Mouse (Mus musculus) megakaryocyte-erythroid progenitor cell, adult 5-6 weeks (primary cell): ENCODE measurements around the gene Mfrp. TPM values are rescaled to one million over a fixed set of nuclear protein-coding genes. Genes with fewer than 3 reads are reported as not detected.
A peak's percentile ranks its signal among the peaks of the same experiment; 100 is the strongest.

ENCODE experiments used
- ATAC-seq: replicated peaks from 2 replicates; pipeline ENCODE4 v1.8.0; 2016; ENCODE audit warnings: mild to moderate bottlenecking, inconsistent platforms; ENCODE audit not compliant: severe bottlenecking, poor library complexity, low FRiP score, low TSS enrichment
- total RNA-seq, 2 experiments: library from RNA; stranded (forward) in 1 of 2; stranded (reverse) in 1 of 2; fragments of 200-1000, 215-1000 nt in 1 of 2; fragments of >200 nt in 1 of 2; fragmentation: Nextera tagmentation in 1 of 2; gene quantifications; 2 replicates each; pipeline ENCODE4 v1.2.3; 2014 to 2017

The Mfrp gene
- total RNA-seq (2014; fragmentation: Nextera tagmentation) (0.30 TPM in 1 of 2 replicates, not detected in the other), total RNA-seq (2017) (not detected in 2 replicates)

DNA sequence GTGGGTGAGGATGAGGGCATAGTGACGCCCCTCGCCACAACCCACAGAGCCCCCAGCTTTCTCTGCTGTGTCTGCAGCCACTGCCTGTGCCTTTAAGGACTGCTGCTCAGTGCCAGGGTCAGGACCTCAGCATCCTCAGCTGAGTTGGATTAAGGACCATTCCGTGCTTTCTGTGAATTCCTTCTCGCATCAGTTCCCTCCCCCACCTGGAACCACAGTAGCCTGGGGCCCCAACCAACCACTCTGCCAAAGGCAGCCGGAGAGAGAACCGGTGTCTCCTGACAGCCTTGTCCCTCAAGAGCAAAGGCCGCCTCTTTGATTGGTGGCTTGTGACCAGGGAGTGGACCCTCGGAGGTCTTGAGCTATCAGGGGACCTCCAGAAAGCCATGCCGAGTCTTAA lies at the start of gene Mfrp:
Mfrp (plus strand) TSS at position 240 of the 400 bp plus-strand sequence.
- no peak for ATAC-seq

DNA sequence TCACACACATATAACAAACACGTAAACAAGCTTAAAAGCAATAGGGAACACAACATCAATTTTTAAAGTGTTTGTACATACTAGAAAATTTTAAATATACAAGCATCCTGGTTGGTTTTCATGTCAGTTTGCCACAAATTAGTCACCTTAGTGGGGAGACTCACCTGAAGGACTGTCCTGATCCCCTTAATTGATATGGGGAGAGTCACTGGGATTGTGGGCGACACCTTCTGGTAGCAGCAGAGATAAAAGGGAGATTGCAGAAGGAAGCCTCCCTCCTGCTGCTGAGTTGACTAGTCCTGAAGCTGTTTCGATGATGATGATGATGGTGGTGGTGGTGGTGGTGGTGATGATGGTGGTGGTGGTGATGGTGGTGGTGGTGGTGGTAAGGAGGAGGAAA lies 48.7 kb upstream of the Mfrp start:
- ATAC-seq, result no peak

DNA sequence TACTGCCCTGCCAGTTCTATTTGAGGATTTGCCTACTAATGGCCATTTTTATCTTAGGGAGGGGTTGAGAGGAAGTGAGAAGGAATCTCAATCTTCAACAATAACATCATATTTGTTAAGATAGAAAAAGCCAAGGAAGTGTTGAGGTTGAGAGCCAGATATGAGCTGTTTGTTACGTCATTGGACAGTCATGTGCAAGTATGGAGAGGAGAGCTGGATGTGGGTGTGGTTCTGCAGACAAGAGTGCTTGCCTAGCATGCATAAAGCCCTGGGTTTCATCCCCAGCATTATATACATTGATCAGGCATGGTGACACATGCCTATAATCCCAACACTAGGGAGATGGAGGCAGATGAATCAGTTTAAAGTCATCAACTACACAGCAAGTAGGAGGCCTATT lies 47.6 kb upstream of the Mfrp start:
- no peak for ATAC-seq

DNA sequence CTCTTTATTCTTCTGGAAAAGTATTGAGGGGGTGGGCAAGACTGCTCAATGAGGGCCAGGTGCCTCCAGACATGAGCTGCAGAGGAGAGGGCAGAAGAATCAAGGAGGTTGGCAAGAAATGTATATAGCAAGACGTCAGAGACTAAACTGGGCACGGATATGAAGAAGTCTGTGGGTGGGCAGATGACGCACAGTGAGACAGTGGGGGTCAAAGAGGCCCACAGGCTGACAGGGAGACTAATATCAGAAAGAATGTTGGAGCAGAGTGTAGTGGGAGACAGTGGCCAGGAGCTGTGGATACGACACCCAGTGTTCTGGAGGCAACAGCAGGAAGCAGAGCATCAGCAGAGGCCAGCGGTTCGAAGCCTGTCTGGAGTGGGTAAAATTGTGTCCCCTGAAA lies 42.9 kb upstream of the Mfrp start:
- no peak for ATAC-seq

DNA sequence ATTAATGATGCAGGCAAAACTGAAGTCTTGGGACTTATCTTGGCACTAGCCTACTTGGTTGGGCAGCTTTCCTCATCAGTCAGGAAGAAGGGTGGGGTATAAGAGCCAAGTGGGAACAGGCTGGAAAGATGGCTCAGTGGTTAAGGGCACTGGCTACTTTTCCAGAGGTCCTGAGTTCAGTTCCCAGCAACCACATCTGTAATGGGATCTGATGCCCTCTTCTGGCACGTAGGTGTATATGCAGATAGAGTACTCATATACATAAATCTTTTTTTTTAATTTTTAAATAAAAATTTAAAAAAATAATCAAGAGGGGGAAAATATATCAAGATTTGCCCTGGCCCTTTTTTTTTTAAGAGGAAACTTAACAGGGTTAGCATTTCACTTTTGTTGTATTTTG lies 36.4 kb upstream of the Mfrp start:
- no peak for ATAC-seq

DNA sequence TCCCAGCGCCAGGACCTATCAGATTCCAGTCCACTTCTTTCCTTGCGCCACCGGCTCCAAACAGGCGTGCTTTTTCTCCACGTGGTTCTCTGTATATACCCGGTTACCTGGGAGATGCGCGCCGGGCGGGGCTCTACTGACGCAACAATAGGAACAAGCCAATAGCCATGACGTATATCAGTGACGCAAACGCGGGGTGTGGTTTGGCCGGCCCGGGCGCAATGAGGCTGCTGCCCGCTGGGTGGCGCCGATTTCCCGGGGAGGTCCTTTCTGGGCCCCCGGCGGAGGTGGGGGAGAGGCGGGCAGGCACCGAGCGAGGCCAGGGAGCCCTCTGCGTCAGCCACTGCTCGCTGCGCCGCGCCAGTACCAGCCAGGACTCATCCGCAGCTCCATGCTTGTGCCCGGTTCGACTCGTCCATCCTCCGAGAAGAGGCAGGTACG lies 34.7 kb upstream of the Mfrp start, which contains the start of gene Usp2:
Usp2 (plus strand) TSS at position 237 of the 441 bp plus-strand sequence.
- peak; percentile 95 for ATAC-seq

DNA sequence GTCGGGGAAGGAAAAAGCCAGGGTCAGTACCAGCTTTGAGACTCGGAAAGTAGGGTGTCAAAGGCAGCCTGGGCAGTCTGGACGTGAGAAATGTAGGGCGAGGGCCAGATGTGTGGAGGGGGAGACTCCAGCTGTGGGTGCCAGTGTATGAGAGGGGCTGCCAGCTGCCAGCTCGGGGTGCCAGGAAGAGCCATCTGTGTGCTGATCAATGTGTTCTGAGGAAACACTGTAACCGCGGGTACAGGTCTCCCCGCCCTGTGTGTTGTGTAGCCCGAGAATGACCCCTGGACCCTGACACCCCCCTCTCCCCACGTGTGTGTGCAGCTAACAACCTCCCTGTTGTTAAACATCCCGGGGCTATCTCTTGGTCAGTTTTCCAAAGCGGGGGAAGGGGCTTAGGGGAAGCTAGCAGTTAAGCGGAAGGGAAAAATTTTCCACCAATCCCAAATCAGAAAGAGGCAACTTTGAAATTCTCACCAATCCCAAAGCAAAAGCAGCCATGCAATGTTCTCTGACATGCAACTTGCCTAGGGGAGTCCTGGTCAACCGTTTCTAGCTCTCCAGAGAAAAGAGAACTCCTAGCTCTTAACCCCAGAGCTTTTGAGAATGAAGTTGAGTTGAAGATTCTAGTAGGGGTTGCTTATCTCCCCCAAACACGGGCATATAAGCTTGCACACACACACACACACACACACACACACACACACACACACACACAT lies 34.1 kb upstream of the Mfrp start:
- ATAC-seq, result peak; percentile 38

DNA sequence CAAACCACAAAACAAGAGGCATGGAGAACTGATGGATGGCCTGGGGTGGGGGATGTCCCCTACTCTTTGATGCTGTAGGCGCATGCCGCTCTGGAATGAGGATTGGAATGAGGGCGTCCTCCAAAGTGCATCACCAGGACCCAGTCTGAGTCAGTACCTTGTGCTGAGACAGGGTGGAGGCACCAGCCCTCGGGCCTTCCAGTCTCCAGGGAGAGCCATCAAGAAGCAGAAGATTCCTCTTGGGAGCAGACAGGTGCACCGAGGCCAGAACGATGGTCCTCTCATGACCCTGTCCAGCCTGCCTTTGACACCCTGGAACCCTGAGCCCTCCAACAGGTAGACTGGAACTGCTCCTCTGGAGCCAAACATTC lies 33.6 kb upstream of the Mfrp start:
- no peak for ATAC-seq

DNA sequence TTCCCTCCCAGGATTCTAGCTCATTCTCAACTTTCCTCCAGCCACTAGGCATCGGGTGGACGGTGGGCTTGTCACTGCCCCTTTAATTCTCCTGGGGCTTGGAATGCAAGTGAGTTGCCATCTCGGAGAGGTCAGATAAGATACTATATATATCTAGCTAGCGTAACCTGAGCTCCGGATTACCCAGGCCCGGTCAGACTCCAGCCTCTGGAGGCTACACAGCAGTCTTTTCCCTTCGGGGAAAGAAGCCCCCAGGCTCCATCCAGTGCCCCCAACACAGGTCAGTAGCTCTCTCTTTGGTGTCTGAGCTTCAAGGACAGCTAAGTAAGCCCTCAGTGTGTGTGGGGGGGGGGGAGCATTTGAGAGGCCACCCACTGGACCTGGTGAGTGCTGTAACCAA lies 32.3 kb upstream of the Mfrp start:
- ATAC-seq, result no peak

DNA sequence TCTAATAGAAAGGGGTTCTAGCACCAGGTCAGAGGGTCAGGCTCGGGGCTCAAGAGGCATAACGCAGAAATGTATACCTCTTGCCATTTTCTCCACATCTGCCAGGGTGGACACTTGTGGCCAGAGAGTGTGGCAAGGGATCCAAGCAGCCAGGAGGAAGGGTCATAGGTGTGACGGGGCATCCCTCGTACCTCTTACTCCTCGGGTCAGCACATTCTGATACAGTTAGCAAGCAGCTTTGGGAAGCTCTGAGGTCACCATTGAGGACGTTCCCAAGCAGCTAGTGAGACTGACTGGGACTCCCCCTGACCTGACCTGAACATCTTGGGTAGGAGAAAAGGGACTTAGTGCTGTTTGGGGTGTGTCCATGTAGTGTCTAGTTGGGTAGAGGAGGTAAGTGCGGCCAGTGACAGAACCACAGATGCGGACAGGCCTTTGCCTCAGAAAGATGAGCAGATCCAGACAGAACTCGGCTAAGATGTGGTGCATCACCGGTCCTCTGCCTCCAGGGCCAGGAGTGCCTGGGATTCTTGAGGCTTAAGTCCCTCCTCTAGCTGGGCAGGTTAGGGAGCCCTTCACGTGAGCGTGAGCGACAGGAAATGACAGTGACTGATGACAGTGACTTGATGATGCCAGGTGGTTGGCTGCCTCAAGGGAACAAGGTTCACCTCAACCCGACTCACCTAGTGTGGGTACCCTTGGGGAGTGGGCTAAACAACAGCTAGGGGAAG lies 31.3 kb upstream of the Mfrp start:
- no peak for ATAC-seq

DNA sequence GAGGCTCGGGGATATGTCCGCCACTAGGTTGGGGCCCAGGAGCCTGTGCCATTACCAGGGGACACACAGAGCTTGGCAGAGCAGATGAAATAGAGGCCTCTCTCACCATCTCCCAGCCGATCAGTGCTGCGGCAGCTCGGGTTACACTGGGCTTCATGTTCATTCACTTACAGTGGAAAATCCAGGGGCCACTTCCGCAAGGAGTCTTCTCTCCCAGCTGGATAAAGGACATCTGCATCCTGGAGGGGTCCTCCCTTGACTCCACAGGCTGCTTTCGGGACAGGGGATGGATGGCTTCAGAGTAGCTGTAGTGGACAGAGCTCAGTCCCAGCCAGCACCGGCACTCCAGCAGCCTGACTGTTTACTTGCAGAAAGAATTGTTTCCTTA lies 30.7 kb upstream of the Mfrp start:
- ATAC-seq, result no peak

DNA sequence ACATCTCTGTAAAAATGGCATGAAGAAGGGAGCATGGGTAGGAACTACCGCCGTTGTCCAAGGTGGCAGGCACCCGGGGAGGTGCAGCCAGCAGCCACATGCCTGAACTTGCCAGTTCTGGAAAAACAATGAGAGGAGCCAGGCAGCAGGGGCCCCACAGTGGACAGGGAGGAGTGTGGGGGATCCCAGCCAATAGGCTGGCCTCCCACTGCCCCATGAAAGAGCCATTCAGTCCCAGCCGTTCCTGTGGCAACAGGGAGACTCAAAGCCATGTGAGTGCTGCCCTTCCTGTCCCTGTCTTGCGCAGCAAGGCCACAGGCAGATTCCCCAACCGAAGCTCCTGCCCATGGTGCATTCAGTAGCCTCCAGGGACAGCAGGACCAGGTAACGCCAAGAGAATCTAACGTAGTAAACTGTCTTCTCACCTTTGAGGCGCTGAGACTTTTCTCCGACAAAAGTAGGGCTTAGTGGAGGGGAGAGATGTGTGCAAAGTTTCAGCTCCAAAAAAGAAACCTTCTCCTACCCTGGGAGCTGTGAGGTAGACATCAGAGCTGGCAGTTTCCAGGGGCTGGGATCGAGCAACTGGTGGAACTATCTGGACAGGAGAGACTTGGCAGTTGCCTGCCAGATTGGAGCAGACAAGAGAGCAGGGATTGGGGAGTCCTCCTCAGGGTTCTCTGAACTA lies 29.5 kb upstream of the Mfrp start:
- no peak for ATAC-seq

DNA sequence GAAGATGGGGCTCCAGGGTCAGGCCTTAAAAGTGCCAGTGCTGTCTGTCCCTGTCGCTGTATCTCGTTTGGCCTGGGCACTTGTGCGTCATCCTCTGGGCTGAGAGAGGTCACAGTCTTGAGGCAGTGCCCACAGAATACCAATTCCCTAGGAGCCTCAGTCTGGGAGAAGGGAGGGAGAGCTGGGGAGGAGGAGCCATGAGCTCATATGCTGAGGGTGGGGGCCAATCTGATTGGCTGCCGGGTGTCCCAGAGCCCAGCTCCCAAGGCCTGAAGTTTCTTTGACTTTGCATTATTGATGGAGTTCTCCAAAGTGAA lies 29.0 kb upstream of the Mfrp start:
- ATAC-seq, result no peak

DNA sequence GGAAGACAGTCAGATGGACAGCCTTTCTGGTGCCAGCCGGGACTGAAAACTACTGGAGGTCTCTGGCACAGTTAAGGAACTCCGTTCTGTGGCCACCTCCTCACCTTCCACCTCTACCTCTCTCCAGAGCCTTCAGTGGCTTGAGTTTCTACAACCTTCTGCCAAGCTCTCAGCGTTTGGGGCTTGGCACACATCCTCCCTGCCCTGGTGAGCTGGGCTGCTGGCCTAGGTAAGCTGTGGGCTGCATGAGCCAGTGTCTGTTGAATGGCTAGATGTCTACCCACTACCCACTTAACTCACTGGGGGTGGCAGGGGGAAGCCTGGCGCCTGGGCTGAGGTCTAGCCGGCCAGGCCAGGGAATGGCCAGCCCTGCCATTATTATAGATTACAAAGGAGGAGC lies 28.4 kb upstream of the Mfrp start:
- ATAC-seq, result no peak

DNA sequence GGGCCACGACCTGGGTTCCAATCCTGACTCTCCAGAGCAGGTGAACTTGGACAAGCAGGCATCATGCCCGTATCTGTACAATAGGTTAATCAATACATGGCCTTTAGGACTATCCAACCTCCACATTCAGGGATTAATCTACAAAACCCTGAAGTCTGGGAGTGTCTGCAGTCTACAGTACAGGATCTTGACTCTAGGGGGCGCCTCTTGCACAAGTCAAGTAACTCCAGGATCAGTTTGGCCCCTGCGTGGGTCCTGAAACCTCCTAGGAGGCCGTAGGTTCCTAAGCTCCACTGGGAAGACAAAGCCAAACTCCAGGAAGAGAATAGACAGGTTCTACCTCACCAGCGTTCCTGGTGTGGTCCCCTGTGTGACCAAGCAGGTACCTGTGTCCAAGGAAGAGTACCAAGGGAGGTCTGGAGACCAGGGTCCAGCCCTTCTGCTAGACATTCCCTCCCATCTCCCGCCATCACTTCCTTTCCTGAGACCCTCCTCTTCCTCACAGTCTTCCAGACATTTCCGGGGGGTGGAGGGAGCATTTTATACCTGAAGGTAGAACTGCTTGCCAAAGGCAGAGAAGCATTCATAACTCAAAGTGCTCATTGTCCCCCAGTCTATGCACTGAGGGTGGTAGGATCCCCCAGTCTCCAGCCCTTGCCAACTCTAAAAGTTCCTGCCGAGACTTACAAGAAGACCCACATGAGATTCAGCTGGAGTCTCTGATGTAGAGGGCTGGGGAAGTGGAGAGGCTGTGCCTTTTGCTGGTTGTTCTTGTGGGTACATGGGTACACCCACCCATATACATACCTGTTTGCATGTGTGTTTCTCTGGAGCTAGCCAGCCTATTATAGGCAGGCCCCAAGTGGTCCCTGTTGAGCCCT lies 26.9 kb upstream of the Mfrp start:
- no peak for ATAC-seq

DNA sequence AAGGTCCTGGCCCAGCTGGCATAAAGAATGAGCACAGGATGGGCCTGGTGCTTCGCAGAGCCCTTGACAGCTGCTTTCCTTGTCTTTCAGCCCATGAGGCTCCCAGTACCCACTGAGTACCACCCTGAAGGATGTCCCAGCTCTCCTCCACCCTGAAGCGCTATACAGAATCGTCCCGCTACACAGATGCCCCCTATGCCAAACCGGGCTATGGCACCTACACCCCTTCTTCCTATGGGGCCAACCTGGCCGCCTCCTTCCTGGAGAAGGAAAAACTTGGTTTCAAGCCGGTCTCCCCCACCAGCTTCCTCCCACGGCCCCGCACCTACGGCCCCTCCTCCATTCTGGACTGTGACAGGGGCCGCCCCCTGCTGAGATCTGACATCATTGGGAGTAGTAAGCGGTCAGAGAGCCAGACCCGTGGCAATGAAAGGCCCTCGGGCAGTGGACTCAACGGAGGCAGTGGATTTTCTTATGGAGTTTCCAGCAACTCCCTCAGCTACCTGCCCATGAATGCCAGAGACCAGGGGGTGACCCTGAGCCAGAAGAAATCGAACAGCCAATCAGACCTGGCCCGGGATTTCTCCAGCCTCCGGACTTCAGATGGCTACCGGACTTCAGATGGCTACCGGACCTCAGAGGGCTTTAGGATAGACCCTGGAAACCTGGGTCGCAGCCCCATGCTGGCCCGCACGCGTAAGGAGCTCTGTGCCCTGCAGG lies 26.1 kb upstream of the Mfrp start:
- no peak for ATAC-seq

DNA sequence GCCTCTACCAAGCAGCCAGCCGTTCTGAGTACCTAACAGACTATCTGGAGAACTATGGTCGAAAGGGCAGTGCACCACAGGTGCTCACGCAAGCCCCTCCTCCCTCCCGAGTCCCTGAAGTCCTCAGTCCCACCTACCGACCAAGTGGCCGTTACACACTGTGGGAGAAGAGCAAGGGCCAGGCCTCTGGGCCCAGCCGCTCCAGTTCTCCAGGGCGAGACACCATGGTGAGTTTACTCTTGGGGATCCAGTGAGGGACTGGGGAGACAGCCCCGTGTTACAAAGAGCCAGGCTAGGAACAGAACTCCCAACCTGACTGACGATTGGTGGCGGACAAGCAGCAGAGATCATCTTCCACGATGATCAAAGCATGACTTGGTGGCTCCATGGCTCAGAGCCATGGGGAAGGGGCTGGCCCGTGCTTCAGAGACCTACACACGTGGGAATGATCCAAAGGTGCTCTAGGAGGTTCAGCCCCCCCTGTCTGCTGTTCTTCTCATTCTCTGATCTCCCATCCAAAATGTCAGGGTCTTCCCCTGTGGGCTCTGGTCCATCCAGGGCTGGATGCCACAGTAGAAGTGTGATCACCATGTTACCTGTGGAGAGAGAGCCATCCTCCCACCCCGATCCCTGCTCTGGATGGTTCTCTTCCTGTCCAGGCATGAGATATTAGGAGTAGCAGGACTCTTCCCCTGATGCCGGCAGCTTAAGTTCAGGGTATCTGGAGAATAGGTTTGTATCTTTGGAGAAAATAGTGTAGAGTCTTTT lies 25.3 kb upstream of the Mfrp start:
- no peak for ATAC-seq

DNA sequence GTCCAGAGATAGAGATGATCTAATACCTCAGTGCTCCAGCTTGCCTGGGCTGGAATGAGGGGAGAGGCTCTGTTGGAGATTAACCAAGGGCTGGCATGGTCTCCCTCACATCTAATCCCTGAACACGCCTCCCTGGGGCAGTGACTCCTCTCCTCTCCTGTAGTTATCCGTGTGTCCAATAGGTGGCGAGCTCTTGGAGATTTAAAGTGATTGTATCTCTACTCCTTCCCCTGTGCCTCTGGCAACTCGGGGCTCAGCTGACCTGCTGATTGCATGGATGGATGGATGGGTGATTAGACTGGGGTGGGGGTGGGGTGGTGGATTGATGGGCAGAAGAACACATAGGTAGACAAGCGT lies 24.8 kb upstream of the Mfrp start:
- ATAC-seq, result peak; percentile 74
